Mouse (Mus musculus) ES-Bruce4 (cell line): Measurements from ENCODE around the gene Ildr1.

Experiments
- CTCF ChIP-seq: IDR thresholded peaks from one replicate; pipeline ENCODE4 v1.8.1; 2011; ENCODE audit warnings: low read depth, low read length
- POLR2A ChIP-seq: IDR thresholded peaks from one replicate; pipeline ENCODE4 v1.8.1; 2011; ENCODE audit warnings: low read length; ENCODE audit not compliant: insufficient read depth

- TF ChIP-seq CTCF: no peak
- no peak for TF ChIP-seq POLR2A
Observed at GRCm38 (mm10) chr16:36684325-36684918, 9.4 kb upstream of the Ildr1 start.
